Mouse (Mus musculus): ENCODE measurements at regions not wholly inside any gene's neighbourhood (a gene's known extent, or its start where the extent isn't known, plus 50 kb on each side); places are given as distances from the start of the nearest gene placed in this dataset.

GRCm38 (mm10) chr1:137800752-137801151, 374.8 kb downstream of the Ptprc start:
- no peak for ATAC-seq (replicated peaks; ENCODE audit: low FRiP score, poor library complexity, severe bottlenecking)

GRCm38 (mm10) chr1:137788789-137789188, 386.7 kb downstream of the Ptprc start:
- ATAC-seq (replicated peaks; ENCODE audit: low FRiP score, poor library complexity, severe bottlenecking) = no peak

DNA sequence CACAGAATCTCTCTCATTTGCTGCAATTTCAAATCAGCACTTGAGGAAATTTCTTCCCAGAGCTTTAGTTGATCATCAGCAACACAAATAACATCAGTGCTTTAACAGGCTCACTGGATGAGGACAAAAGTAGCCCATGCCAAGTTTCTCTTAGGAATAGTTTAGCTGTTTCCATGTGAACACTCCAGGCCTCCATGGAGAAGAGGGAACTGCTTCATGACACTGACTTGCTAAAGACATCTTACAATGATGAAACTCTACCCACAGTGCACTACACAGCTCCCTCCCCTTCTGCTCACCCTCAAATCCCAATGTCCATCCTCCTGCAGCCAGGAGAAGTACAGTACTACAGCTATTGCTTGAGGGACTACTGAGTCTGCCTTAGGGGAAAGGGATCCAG, 388.9 kb downstream of the Ptprc start:
- no peak for ATAC-seq (replicated peaks; ENCODE audit: low FRiP score, poor library complexity, severe bottlenecking)

GRCm38 (mm10) chr1:137774586-137774985, 400.9 kb downstream of the Ptprc start:
- no peak for ATAC-seq (replicated peaks; ENCODE audit: low FRiP score, poor library complexity, severe bottlenecking)

DNA sequence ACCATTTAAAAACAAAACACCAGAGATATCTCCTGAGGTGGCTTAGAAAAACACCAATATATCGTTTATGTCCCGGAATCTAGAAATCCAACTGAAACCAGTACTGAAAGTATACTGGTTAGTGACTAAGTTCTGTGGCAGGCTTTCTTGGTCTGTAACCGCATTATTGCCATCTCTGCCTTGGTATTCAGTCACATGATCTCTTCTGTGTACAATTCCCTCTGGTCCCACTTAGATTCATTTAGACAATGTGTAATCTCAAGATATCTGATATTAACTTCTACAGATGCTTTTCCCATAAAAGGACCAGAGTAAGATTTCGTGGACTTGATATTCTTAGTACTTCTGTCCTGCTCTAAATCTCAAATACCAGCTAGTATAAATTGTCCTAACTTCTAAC, 414.7 kb downstream of the Ptprc start:
- ATAC-seq (replicated peaks; ENCODE audit: low FRiP score, poor library complexity, severe bottlenecking) = no peak

DNA sequence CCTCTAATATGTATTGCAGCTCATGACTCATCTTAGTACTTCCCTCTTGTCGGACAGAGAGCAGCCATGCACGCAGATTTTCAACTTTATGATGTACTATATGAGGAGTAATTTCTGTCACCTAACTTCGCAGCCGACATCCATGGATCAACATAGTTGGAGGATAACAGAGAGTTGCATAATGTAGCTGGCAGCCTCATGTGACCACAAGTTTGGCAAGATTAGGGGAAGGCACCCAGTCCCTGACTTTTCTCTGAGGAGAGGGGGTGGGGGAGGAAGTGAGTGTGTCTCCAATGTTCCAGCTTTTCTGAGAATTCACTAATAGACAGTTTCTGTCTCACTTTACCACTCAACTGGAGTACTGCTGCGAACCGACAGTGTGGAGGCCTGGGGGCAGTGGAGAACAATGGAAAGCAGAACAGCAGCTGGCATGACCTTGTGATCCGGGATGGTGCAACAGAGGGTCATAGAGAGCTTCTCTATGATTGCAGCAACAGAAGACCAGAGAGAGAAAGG, 424.0 kb downstream of the Ptprc start:
- ATAC-seq (replicated peaks; ENCODE audit: low FRiP score, poor library complexity, severe bottlenecking) = no peak

- no peak for ATAC-seq (replicated peaks; ENCODE audit: low FRiP score, poor library complexity, severe bottlenecking)
Measured at GRCm38 (mm10) chr1:137750894-137751293, 424.6 kb downstream of the Ptprc start.

- ATAC-seq (replicated peaks; ENCODE audit: low FRiP score, poor library complexity, severe bottlenecking) = no peak
Measured at GRCm38 (mm10) chr1:137746129-137746528, 429.4 kb downstream of the Ptprc start.

DNA sequence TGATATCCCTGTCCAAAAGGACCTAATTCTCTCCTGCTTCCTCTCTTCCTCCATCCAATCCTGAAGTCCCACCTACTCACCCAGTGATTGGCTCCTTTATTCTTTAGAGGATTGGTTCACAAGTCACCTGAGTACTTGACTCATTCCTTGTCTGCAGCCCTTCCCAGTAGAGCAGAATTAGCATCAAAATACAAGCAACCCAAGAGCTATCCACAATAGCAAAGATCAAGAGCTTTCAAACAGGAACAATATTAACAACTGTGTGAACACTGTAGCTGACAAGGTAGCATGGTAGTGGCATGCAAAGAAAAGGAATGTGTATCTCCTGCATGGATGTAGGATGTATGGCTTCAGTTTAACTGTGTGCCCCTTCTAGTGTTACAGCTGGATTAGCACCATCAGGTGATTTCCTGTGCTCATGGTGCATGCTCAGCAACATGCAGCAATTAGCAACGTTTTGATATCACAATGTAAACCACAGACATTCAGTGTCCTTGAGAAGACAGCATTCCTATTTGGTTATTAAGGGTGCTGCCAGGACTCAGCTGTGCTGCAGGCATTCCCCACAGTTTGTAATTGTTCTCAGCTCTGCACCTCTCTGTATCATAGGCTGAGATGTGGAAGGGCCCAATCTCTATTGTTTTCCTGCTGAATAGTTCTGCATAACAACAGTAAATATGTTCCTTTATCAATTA, 437.2 kb downstream of the Ptprc start:
- no peak for ATAC-seq (replicated peaks; ENCODE audit: low FRiP score, poor library complexity, severe bottlenecking)

GRCm38 (mm10) chr1:137703882-137704281, 471.6 kb downstream of the Ptprc start:
- no peak for ATAC-seq (replicated peaks; ENCODE audit: low FRiP score, poor library complexity, severe bottlenecking)

GRCm38 (mm10) chr1:137698876-137699275, 476.6 kb downstream of the Ptprc start:
- no peak for ATAC-seq (replicated peaks; ENCODE audit: low FRiP score, poor library complexity, severe bottlenecking)

DNA sequence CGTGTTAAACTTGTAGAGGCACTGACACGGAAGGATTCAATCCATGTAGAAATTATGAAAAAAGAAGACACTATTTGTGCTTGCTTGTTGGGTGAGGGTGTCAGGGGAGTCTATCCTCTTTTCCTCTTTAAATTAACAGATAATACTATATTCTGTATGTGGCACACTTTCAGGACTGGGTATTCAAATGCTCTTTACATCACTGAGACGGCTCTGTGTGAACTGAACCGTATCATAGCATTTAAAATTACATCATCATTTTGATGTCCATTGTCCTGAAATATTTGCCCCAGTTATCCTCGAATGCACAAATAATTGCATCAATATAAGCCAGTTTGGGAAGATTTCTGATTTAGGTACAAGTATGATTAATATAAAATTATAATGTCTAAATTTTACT, 478.2 kb downstream of the Ptprc start:
- no peak for ATAC-seq (replicated peaks; ENCODE audit: low FRiP score, poor library complexity, severe bottlenecking)

- ATAC-seq (replicated peaks; ENCODE audit: low FRiP score, poor library complexity, severe bottlenecking) = no peak
Measured at GRCm38 (mm10) chr1:137696796-137697195, 478.7 kb downstream of the Ptprc start.

- no peak for ATAC-seq (replicated peaks; ENCODE audit: low FRiP score, poor library complexity, severe bottlenecking)
Measured at GRCm38 (mm10) chr1:137695751-137696150, 479.8 kb downstream of the Ptprc start.

DNA sequence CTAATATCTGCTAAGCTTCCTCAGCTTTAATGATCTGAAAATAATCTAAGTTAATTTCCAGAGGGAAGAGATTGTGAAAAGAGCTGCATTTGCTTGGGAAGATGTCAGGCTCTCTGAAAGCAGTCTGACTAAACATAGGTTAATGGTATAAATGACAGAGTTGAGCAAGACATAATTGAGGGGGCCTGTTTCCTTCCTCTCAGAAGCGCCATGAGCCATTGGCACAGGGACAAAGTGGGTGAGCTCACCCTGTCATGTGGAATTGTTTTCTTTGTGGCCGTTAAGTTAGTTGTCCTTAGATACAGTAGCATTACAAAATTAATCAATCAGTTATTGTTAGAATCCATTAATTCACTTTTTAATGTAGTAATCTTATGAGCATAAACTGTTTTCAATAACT, 483.0 kb downstream of the Ptprc start:
- ATAC-seq (replicated peaks; ENCODE audit: low FRiP score, poor library complexity, severe bottlenecking) = no peak

- ATAC-seq (replicated peaks; ENCODE audit: low FRiP score, poor library complexity, severe bottlenecking) = no peak
Measured at GRCm38 (mm10) chr1:137690860-137691595, 484.5 kb downstream of the Ptprc start.

- ATAC-seq (replicated peaks; ENCODE audit: low FRiP score, poor library complexity, severe bottlenecking) = no peak
Measured at GRCm38 (mm10) chr1:137670650-137671049, 504.9 kb downstream of the Ptprc start.

- no peak for ATAC-seq (replicated peaks; ENCODE audit: low FRiP score, poor library complexity, severe bottlenecking)
Measured at GRCm38 (mm10) chr1:137669849-137670248, 505.7 kb downstream of the Ptprc start.

DNA sequence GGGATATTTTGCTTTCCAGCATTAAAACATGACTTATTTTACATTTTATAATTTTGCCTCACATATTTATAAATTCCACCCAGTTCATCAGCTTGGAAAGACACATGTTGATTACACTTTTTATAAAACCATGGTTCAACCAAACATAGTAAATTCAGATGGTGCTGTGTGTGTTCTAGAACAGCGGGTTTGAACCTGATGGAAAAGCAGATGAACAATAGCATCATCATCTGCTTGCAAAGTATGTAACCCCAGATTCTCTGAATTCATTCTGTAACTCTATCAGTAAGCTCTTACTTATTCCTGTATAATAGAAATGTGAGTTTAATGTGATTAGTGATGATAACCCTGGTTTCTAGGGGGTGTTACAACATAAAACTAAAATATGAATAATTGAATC, 517.4 kb downstream of the Ptprc start:
- no peak for ATAC-seq (replicated peaks; ENCODE audit: low FRiP score, poor library complexity, severe bottlenecking)

GRCm38 (mm10) chr1:137656900-137657458, 518.5 kb downstream of the Ptprc start:
- ATAC-seq (replicated peaks; ENCODE audit: low FRiP score, poor library complexity, severe bottlenecking) = no peak

DNA sequence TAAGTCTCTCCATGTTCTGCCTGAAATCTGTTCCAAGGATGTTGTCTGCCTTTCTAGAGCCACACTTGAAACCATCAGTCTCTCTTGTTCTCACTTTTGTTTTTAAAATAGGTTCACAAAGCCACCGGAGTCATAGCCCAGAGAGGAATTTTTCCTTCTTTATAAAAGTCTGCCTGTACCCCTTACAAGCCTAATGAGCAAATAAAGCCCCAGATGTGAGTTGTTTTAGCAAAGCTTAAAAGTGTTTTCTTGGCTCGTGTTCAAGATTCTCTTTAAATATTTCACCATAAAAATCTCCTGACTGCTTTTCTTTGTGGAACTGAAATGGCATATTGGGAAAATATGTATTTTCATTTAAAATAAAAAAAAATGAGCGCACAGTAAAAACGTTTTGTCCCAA, 521.3 kb downstream of the Ptprc start:
- ATAC-seq (replicated peaks; ENCODE audit: low FRiP score, poor library complexity, severe bottlenecking) = no peak

Data from erythroblast, adult 5-6 weeks (primary cell).